Mouse (Mus musculus): ENCODE results near the gene Fam206a. TPM values are rescaled to one million over a fixed set of nuclear protein-coding genes. Genes with fewer than 3 reads are reported as not detected.

Gene Fam206a
- total RNA-seq (2021), result 1 to 10 TPM; 1.2 to 1.3 TPM
- long read RNA-seq, experiment 1, full-length matches to known transcripts, result 1 of 1 reads
- long read RNA-seq, experiment 1, partial matches to known transcripts, result 0 of 1 reads
- long read RNA-seq, experiment 1, other reads (novel, unspliced or antisense), result 0 of 1 reads
- long read RNA-seq, experiment 2, partial matches to known transcripts, result 0 of 1 reads
- long read RNA-seq, experiment 2, other reads (novel, unspliced or antisense), result 1 of 1 reads

DNA sequence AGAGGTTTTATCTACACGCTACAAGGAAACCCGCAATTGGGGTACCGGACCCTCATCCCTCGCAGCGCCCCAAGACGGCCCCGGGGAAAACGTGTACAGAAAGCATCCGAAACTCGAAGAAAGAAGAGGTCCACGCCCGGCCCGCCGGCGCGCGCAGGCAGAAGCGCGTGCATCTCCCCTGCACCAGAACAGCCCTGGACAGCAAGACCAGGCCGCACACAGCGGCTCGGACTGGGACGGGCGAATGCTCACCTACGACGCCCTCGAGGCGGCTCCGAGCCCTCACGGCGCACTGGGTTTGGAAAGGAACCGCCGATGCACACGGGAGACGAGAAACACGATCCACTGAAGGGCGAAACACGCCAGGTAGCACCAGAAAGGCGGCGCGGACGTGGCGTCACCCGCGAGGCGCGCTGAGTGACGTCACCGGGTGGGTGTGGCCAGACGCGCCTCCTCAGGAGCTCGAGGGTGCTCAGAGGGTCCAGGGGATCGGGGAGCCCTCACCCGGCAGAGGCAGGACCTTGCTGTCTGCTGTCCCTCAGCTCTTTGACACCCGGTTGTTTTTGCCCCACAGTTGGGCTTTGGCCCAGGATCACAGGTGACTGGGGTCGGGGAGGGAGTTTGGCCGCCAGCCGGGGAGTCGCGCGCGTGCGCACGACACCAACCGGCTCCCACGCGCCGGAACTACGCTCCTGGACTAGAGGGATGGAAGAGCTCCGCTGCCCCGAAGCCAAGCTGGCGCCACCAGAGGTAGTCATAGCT is at the start of gene Fam206a, which contains the start of gene Elp1:
Fam206a (plus strand) TSS at position 439 of the 762 bp plus-strand sequence.
Elp1 (minus strand) TSS at position 425 of the 762 bp plus-strand sequence.
- DNase-seq (ENCODE audit: low spot score), result peak; percentile 93

DNA sequence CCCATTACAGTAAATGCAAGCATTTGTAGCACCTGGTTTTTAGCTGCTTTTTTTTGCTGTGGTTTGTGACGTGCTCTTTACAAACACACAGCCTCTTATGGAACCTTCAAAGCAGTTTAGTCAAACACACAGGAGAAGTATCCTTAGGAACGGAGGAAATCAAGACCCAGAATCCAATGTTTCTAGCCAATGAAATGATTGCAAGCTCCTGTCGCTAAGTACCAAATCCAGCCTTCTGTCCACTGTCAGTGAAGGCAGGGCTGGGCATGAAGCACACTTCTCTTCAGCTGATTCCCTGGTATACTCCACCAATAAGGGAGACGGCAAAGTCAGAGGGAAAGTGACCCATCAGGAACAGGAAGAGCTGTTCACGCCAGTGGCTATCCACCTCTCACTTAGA is 46.1 kb upstream of the Fam206a start:
- DNase-seq (ENCODE audit: low spot score), result no peak

DNA sequence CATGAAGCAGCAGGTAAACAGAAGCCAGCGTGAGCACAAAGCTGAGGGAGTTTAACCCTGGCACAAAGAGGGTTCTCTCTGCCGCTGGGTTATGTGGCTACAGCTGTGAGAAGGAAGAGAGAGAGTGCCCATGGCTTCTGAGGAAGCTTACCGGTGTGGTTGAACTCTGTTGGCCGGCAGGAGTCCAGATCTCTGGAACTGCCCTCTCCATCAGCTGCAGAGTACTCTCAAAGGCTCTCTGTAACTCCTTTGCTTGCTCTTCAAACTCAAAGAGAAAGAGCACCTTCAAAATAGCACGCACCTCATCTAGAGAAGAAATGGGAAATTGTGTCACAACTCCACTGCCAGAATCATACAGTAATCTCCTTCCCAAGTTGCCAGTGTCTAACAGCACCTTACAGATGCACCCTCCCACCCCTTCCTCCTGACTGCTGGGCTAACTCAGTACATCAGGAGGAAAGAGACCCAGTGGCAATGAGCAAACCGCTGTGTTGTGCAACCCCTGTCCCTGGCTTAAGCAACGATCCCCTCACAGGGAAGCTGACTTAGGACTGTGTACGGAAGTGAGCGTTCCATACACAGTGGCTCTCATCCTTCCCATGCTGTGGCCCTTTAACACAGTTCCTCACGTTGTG is 45.1 kb upstream of the Fam206a start:
- DNase-seq (ENCODE audit: low spot score), result no peak

DNA sequence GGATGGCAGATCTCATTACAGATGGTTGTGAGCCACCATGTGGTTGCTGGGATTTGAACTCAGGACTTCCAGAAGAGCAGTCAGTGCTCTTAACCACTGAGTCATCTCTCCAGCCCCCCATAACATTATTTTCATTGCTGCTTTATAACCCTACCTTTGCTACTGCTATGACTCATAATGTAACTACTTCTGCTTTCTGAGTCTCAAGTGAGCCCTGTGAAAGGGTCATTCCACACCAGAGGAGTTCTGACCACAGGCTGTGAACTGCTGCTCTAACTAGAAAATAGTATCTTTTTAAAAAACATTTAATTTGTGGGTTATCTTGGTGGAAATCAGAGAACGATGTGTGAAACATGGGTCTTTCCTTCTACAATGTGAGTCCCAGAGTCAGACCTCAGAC is 44.5 kb upstream of the Fam206a start:
- DNase-seq (ENCODE audit: low spot score), result no peak

DNA sequence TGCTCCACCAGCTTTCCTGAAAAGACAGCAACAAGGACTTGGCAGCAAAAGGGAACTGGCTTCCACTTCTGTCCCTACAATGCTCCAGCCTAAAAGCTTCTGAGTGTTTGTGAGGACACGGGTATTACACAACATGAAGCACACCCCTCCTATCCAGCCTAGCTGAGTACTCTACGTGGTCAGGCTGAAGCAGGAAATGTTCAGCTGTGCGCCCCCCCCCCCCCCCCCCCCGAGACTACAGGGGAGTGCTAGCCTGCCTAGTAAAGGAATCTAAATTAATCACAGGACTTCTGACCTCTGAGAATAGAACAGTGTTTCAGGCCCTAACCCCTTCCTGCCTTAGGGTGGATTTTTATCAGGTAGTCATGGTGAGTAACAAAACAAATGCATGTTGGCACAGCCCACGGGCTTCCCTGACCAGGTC is 34.3 kb upstream of the Fam206a start:
- DNase-seq (ENCODE audit: low spot score), result no peak

DNA sequence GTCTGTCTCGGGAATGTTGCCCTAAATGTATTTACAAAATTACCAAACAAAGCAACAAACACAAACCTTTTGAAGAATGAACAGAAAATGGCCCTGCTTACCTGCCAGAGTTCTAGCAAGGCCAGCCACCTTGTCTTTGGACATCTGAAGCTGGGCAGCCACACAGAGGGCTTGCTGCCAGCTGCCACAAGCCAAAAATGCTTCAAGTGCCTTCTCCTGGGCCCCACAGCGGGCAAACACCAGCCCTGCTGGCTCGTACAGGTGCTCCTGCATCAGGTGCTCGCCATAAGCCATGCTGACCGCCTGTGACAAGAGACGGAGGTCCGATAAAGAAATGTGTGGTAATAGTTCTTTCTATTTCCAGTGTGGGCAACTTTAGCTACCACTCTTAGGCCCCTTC is 33.2 kb upstream of the Fam206a start:
- no peak for DNase-seq (ENCODE audit: low spot score)

DNA sequence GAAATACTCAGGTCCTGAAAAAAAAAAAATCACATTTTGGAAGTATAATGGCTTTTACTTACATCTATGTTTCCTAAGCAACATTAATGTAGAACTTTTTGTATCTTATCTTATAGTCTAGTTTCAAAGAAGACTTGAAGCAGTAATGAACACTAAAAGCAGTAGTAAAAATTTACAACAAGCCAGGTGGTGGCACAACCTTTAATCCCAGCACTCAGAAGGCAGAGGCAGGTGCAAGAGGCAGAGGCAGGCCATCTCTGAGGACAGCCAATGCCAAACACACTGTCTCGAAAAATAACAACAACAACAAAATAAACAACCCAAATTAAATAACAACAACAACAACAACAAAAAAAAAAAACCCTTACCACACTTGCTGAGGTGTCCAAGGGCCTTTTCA is 31.1 kb upstream of the Fam206a start:
- DNase-seq (ENCODE audit: low spot score), result no peak

DNA sequence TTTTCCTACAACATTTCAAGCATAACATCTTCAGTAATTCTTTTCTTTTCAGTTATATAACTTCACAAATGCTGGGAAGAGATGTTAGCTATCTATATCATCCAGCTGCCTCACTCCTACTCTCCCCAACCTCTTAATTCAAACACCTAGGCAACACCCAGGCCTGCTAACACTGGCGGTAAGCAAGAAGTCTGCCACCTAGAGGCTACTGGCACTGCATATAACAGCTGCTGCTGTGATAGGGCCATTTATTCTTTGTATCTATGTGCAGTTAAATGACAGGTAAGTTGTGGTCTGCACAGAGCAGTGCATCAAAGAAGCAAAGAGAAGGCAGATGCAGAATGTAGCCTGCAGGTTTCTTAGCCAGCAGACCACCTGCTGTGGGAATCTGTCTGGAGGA is 10.8 kb upstream of the Fam206a start:
- no peak for DNase-seq (ENCODE audit: low spot score)

DNA sequence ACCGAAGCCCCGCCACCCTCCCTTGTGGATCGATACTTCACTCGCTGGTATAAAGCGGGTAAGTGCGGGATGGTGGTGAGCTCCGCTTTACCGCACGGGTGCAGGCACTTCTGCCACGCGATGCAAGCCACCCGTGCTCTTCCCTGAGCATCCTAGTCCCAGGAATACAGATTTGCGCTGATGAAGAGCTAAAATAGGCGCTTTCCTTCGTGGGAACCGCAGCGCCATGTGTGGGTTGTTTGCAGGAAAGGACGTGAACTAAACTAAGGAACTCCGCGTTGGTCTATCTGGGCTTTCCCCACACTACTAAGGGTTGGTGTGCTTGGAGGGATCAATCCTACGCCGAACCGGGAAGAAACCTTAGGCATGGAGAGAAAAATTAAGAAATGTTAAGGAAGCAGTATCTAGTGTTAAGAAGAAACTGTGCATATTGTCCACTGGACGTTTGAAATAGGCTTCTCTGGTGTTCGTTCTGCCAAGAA is 565 bp downstream of the Fam206a start:
- no peak for DNase-seq (ENCODE audit: low spot score)

DNA sequence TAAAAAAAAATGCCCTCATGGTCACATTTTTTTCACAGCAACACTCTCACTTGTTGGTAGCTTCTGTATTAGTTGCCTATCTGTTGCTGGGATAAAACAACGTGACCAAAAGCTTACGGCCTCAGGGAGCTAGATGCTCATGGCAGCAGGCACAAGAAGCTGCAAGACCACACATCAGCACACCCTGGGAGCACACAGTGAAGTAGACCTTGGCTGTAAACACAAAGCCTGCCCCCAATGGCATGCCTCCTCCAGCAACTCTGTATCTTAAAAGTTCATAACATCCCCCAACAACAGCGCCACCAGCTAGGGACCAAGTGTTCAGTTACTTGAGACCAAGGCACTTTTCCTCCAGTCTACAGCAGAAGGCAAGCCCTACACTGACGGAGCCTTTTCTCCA is 6.9 kb downstream of the Fam206a start:
- DNase-seq (ENCODE audit: low spot score), result no peak

DNA sequence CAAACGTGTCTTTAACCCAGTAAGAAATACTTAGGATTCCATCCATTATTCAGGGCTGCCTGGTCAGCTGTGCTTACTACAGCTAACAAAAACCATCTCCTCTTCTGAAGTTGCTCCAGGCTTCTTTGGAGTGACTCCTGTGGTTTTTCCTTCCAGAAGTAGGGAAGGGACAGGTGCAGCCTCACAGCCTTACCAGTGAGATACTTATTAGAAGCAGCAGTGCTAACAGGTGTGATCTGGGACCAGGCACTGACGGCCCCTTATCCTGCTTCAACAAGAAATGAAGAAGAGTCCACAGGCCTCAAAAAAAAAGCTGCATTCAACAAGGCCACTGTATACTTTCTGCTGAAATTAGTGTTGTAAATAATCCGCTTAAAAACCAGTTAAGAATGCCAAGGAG is 9.5 kb downstream of the Fam206a start:
- no peak for DNase-seq (ENCODE audit: low spot score)

DNA sequence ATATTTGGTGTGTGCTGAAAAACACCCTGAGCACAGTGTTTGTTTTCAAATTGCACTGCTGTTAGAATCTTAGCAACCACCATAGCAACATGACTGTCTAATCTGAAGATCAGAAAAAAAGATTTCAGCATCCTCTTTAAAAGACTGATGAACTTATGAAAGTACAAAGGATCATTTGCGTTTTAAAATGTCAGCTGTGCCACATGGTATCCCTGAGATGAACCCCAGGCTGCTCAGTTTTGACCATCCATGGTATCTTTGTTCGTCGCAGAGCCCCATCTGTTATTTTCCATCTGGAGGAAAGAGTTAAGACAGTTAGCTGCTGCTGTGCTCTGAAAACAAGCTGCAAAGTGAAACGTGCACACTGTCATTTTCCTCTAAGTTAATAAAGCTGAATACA is 10.0 kb downstream of the Fam206a start:
- DNase-seq (ENCODE audit: low spot score), result no peak

DNA sequence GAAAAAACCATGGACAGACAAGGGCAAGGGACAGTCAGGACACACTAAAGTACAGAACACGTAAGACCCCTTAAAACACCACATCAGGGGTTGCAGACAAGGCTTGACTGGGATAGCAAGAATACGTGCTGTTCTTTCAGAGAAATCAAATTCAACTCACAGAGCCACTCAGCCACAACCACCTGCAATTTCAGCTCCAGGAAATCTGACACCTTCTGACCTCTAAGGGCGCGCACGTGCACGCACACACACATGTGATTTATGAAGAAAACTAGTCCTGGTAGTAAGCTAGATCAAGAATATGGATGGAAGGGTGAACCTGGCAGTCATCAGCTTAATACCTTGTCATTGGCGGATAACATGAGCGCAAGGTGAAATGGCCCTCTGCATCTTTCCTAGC is 13.0 kb downstream of the Fam206a start:
- no peak for DNase-seq (ENCODE audit: low spot score)

DNA sequence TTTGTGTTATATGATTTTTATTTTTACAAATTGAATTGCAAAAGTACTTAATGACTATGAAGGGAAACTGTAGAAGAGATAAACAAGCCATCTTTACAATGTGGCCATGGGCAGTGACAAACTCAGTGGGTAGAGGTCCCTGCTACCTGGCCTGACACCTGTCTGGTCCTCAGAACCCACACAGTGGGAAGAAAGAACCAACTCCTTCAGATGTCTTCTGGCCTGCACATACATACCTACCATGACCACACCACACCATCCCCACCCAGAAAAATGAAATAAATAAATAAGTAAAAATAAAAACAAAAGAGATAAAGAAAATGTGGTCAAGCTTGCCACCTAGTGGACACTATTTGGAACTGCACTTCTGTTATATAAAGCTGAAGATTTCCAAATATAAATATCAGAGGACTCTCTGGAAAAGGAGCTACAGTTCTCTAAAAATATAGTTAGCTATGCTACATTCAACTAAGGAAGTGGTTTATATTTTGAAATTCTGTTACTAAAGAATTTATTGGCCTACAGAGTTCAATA is 17.9 kb downstream of the Fam206a start:
- DNase-seq (ENCODE audit: low spot score), result no peak

DNA sequence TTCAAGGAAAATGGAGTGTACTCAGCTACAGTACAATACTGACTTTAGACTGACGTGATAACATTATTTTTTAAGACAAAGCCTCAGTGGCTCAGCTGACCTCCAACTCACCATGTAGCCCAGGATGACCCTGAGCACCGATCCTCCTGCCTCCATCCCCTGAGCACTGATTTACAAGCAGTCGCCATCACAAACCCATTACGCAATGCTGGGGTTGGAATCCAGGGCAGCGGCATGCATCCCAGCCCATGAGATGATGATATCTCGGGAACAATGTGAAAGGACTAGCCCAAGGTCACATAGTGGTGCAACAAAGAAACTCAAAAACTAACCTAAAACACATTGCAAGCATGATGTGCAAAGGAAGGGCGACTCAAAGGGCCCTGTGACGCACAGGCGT is 22.1 kb downstream of the Fam206a start:
- no peak for DNase-seq (ENCODE audit: low spot score)

DNA sequence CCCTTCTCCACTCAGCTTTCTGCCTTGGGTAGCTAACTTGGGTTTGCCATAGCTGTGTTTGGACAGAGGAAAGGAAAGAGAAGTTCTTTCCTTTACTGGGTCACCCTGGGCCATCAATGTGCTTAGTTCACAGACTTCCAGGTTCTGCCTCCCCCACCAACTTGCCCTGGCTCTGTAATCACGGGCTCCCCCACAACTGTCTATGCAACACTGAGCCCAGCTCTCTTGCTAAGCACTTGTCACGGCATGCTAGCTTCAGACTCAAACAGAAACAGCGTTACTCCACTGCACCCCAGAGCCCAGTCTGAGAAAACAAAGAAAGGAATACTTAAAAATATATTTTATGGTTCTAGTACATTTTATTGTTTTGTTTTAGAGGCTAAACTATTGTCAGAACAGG is 26.8 kb downstream of the Fam206a start:
- DNase-seq (ENCODE audit: low spot score), result no peak

DNA sequence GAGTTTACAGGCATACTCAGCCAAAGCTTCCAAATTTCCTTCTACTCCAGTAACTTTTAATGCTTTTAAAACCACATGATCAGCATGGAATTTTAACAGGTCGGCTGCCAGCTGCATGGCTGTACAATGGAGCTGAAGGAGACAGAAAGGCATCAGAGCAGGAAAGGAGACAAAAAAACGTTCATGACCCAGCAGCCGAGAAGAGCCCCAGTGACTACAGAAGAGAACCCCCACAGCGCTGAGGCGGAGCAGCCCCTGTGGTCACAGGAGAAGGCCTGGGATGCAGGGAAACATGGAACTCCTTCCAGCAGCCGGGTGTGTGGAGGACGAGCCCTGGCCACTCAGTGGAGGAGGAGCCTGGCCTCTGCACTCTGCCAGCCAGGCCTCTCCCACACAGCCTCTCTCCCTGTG is 27.4 kb downstream of the Fam206a start:
- peak; percentile 11 for DNase-seq (ENCODE audit: low spot score)

DNA sequence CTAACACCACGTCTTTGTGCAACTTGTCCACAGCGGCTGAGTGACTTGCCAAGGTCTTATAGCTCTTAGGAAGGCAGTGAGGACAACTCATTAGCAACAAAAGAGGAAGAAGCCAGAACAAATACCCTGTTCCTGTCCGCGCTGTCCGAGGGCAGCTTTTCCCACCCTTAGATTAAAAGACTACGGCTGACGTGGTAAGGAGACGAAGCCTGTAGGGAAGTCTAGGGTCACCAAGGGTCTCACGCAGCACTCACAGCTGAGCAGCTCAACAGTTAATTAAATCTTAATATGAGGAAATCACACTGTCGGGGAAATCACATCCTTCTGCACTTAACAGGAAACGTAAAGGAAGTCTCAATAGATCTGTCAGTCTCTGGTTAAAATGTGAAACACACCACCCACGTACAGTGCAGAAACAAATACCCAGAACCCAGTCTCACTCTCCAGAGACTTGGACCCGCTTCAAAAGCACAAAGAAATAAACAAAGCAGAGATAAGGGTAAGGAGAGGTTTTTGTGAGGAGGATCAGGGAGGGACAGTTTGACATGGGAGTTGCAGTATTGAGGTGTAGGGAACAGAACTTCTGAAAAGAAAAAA is 29.0 kb downstream of the Fam206a start:
- DNase-seq (ENCODE audit: low spot score), result no peak

DNA sequence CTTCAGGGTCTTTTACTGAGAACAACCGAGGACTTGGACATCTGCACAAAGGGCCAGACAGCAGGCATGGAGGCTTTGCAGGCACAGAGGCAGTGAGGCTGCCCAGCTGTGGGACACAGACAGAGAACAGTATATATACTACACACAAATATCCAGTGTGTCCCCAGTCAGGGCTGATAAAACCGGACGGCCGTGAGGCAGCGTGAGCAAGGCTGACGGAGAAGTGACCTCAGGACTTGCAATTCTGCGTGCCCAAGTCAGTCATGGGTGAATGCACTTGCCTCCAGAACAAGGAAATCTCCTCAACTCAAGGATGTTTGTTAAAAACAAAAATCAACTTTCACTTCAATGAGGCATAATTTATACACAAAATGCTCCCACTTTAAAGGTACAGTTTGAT is 29.9 kb downstream of the Fam206a start:
- no peak for DNase-seq (ENCODE audit: low spot score)

DNA sequence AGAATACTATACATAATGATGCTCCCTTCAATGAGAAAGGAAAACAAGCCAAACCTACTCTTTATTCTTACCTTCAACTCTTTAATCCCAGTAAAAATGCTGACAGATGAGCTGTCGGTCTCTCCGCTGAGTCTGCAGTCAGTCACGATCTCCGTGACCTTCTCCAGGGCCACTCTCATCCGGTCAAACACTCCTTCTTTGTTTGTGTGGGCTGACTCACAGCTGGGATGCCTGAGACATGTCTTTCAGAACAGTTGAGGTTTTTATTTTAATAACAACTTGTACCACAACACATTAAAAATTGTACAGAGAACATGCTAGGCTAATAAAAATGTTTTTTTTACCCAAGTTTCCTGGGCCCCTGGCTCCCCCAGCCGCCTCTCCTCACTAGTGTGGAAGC is 35.5 kb downstream of the Fam206a start:
- no peak for DNase-seq (ENCODE audit: low spot score)

DNA sequence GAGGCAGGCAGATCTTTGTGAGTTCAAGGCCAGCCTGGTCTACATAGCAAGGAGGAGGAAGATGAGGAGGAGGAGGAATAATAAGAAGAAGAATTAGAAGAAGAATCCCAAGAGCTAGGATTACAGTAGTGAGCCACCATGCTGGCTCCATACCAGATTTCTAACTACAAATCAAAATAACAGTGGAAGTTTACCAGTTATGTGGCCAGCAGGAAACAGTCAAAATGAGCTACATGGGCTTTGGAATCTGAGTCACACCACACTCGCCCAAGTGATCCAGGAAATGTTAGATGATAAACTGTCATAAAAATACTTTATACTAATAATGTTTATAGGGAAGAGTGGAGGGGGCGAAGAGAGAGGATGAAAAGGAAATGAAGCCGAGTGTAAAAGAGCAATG is 38.2 kb downstream of the Fam206a start:
- DNase-seq (ENCODE audit: low spot score), result no peak

DNA sequence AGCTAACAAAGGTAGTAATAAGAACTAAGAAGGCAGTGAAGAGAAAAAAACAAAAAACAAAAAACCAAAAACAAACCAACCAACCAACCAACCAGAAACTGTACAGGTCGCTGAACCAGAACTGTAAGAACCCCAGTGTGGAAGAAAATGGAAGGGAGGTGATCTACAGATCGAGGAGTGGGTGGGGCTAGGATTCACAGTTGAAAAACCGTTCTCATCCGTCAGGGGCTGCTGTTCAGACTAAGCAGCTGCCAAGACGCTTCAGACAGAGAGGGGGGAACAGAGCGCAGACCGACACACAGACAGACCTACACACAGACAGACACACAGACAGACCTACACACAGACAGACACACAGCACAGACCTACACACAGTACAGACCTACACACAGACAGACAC is 40.4 kb downstream of the Fam206a start:
- DNase-seq (ENCODE audit: low spot score), result no peak

Data from gastrocnemius, adult 18-20 months (tissue).